Mouse (Mus musculus) regulatory T cell (primary cell): ENCODE measurements around the gene Zfp853.

Source experiments
- in situ Hi-C: fragments of 300-600 bp; cut with MboI, MseI; formaldehyde crosslinking; loops from one replicate; pipeline ENCODE4 v1.15.1; 2025; ENCODE audit warnings: high pct_unique_total_duplicates

Gene Zfp853

DNA sequence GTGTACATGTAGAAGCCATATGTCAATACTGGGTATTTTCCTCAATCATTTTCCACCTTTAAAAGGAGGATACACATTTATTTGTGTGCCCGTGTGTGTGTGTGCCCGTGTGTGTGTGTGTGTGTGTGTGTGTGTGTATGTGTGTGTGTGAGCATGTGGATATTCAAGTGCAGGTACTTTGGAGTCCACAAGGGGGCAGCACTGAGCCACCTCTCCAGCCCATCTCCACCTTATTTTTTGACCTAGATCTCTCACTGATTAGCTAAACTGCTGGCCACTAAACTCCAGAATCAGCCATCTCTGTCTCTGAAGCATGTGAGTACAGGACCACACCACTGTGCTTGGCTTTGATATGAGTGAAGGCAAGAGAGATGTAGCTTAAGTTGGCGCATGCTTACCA lies 1.4 kb upstream of the Zfp853 start:
- in situ Hi-C loops, result loop anchor here (5.0 to 10.0 kb wide), 2 partner anchors 120 to 408 kb away; no protein-coding TSS in a partner anchor

DNA sequence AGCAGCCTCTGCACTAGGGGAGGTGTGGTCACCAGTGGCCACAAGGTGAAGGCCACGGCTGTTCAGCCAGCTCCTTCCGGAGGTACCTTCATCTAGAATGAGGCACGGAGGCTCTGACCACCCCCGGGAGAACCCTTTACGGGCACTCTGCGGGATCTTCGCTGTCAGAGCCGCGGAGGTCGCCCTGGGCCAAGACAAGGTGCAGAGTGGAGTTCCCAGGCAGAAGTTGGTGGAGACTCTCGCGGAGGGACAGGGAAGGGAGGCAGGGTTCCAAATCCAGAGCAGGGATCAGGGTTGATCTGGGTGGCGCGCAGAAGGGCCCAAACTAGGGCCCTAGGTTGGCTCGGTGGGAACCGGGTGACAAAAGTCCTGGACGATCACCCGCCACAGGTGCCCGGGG lies 544 bp downstream of the Zfp853 start:
- in situ Hi-C loops, result loop anchor here (5.0 to 10.0 kb wide), 2 partner anchors 118 to 406 kb away; no protein-coding TSS in a partner anchor

DNA sequence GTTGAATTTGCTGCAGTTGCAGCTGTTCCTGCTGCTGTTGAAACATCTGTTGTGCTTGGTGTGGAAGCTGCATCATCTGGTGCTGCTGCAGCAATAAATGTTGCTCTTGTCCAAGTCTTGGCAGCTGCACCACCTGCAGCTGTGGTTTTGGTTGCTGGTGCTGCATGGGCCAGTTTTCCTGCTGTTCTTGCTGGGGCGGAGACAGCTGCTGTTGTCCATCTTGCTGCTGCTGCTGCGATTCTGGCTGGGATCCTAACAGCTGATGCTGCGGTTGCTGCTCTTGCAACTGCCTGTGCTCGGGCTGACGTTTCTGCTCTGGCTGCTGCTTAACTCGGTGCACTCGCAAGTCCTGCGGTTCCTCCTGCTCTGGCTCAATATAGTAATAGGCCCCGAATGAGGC lies 4.1 kb downstream of the Zfp853 start:
- in situ Hi-C loops, result no loop called here

DNA sequence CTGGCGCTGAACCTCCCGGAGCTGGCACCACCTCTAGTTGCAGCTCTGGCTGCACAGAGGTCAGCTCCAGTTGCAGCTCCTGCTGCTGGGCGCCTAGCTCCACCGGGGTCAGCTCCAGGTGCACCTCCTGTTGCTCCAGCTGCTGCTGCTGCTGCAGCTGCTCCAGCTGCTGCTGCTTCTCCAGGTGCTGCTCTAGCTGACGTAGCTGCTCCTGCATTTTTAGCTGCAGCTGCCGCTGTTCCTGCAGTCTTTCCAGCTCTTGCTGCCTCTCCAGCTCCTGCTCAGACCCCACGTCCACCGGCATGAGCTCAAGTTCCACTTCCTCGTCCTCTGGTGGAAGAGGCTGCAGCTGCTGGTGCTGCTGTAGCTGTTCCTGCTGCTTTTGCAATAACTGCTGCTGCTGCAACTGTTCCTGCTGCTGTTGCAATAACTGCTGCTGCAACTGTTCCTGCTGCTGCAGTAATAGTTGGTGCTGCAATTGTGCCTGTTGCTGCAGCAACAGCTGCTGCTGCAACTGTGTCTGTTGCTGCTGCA lies 5.0 kb downstream of the Zfp853 start:
- in situ Hi-C loops, result no loop called here

DNA sequence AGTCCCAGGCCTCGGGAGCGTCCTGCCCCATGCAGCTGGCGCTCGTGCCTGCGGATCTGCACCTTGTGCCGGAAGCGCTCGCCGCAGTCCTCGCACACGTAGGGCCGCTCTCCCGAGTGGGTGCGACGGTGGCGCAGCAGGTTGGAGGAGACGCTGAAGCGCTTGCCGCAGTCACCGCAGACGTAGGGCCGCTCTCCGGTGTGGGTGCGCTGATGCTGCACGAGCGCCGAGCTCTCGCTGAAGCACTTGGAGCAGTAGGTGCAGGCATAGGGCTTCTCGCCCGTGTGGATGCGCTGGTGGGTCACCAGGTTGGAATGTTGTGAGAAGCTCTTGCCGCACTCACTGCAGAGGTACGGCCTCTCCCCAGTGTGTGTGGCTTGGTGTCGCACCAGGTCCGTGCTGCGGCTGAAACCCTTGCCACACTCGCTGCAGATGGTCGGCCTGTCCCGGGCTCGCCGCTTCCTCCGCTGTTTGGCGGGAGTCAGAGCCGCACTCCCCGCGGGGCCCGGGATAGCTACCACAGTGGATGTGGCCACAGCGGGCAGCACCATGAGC lies 5.6 kb downstream of the Zfp853 start:
- in situ Hi-C loops, result no loop called here

DNA sequence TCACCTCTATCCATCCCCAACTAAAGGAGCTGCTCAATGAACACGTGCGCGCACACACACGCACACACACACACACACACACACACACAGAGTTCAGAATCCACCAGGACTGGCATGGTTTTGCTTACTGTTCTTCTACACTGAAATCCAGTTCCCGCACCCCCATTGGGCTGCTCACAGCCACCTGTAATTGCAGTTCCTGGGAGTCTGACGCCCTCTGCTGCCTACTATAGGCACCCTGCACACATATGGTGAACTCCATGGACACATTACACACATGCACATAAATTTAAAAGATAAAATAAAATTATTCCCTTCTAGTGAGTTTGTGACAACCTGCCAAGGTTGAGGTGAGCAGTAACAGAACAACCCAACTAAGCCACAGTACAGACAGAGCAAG lies 8.7 kb downstream of the Zfp853 start:
- in situ Hi-C loops, result no loop called here

DNA sequence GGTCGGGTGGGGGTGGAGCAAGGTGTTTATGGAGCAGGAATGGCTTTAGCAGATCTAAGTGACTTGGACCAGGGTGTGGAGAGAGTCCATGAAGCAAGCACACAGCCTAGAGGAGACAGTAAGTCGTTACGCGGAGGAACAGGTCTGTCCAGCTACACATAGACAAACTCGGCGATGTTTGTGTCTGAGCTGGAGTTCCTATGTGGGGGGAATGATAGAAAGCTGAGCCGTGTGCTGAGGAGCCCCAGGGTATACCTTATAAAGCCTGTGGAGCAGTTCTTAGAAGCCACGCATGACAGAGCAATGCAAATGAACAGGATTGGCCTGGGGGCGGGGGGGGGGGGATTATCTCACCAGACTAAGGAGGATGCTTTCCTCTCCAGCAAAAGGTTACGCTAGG lies 14.2 kb downstream of the Zfp853 start:
- in situ Hi-C loops, result no loop called here

DNA sequence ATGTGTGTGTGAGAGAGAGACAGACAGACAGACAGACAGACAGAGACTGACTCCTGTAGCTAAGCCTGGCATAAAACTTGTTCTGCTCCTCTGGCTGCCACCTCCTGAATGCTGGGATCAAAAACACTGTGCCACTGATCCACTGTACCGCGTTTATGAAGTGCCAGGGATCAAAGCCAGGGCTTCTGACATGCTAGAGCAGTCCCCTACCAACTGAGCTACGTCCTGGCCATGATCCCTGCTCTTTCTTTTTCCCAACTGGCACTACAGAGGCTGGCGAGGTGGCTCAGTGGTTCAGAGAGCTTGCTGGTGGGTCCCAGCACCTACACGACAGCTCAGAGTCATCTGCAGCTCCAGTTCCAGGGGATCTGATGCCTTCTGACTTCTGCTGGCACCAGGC lies 17.7 kb downstream of the Zfp853 start:
- in situ Hi-C loops, result no loop called here

DNA sequence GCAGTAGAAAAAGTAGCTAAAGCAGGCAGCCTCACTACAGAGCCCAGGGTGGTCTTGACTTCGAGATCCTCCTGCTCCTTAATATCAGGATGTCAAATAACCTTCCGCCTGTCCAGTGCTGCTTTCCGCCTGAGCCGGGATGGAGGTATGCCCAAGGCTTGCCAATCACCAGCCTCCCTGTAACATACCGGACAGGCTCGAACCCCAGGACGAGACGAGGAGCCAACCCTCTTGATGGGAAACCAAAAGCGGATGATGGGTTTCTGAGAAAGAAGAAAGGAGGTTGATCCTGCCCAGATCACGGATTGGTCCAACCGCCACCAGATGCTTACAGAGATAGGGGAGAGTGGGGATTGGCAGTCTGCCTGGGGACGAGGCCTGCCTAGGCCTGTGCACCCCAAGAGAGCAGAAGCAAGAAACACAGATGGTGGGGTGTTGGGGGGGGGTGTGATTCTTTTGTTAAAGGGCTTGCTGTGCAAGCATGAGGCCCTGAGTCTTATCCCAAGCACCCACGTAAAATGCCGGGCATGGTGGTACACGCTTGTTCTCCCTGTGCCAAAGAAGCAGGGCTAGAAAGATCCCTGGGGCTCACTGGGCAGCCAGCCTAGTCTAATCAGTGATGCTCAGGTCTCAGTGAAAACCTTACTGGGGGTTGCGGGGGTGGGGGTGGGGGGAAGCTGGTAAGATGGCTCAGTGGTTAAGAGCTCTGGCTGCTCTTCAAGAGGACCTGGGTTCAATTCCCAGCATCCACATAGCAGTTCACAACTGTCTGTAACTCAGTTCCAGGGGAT lies 20.7 kb downstream of the Zfp853 start:
- in situ Hi-C loops, result no loop called here

DNA sequence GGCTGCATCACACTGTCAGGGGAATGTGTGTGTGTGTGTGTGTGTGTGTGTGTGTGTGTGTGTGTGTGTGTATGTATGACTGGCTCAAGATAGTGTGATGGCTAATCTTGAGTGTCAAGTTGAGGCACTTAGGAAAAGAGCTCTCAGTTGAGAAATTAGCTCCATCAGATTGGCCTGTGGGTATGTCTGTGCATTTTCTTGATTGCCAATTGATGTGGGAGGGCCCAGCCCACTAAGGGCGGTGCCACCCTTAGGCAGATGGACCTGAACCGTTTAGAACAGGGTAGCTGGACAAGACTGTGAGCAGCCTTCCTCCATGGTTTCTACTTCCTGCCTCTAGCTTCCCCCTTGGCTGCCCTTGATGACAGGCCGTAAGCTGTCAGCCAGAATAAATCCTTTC lies 21.3 kb downstream of the Zfp853 start:
- in situ Hi-C loops, result no loop called here

DNA sequence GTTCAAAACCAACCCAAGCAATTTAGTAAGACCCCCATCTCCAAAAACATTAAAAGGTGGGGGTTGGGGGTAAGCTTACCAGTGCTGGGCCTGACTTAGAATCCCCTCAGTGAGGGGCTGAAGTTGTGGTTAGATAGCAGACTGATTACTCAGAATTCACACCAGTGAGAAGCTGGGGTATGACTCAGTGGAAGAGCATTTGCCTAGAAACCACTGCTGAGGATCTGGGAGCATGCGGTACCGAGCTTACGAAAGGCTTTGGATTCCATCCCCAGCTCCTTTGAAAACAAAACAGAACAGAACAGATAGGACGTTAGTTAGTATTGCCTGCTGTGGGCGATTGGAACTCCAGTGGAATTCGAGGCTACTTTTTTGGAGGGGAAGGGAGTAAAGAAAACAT lies 21.8 kb downstream of the Zfp853 start:
- in situ Hi-C loops, result no loop called here

DNA sequence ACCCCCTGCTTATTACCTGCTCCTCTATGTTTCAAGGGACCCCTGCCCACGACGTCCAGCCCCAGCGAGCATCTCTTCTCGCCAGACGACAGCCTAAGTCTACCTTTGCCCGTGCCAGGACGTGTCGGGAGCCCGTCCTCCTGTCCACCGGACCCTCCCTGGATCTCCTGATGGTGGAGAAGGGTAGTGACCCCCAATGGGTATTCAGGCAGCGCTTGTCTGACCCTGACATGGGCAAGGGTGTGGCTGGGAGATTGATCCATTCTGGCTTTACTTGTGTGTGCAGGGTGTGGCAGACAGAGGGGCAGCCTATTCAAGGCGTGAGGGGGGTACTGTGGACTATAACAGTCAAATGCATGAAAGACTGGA lies 23.3 kb downstream of the Zfp853 start:
- in situ Hi-C loops, result no loop called here

DNA sequence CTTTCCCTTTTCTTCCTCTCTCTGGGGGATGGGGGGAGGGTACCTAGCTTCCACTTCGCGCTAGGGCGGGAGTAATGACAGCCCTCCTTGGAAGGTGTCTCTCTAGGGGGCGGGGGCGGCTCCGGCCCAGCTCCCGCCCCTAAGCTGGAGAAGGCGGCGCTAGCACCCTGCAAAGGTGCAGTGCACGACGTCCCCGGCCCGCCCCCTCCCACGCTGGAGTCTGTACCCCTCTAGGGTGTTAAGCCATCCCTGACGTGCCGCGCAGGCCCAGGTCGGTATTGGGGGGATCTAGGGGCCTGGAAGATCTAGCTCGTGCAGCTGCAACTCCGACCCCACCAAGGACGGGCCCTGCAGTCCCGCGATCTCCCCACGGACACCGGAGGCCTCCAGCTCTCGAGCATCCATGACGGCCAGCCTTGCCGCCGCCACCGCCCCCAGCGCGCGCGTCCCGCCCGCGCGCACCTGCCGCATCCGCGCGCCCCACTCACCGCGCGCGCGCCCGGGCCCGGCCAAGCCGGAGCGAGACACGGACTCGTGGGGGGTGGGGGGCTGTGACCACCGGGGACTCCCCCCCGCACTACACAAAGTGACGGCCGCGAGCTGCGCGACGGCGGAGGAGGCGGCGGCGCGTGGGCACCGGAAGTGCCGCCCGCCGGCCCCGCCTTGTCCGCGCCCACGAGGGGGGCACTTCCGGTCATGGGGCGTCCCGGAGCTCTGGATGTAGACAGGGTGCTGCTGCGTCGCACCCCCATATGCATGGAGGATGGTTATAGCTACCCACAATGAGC lies 23.9 kb downstream of the Zfp853 start, which contains the start of gene Zfp316:
Zfp316 (minus strand) TSS at position 660 of the 788 bp plus-strand sequence.
- in situ Hi-C loops, result no loop called here

DNA sequence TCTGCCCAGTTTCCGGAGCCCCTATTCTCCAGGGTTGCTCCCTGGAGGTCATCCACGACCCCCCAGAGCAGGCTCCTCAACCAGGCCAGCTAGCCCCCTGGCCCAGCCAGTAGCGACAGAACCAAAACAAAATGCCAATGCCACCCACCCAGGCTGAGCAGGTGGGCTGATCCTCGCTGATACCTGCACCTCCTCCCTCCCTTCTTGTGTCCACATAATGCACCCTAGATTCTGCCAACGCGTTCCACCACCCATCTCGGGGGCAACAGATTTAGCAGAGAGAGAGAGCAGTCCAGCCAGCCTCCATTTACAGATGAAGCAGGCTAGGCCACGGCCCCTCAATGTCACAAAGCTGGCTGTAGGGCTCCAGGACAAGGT lies 24.4 kb downstream of the Zfp853 start:
- in situ Hi-C loops, result no loop called here

DNA sequence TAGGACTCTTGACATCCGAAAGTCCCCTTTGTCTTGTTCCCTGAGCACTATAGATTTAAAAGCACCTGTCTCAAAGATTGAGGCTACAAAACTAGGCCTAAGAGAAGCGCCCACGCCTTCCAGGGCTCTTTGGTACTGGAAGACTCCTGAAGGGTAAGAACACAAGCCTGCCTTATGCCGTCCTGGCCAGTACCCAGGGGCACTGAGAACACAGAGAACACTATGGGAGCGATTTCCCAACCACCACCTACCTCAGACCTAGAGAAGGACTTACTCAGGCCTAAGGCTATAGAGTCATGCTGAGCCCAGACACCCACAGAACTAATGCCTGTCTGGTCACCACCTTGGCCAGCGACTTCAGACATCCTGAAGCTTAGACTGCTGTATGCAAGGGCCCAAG lies 26.6 kb downstream of the Zfp853 start:
- in situ Hi-C loops, result no loop called here

DNA sequence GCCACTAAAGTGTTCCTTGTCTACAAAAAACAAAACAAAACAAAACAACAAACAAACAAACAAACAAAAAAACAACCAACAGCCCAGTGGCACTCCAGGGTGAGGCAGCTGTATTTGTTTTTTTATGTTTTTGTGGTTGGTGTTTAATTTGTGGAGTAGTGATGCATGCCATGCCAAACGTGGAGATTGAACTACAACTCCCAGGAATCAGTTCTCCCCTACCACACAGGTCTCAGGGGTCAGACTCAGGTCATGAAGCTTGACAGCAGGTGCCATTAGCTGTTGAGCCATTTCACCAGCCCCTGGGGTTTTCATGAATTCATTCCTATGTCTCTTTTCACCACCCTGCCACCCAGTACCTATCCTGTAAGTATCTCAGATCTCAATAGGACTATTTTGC lies 28.0 kb downstream of the Zfp853 start:
- in situ Hi-C loops, result no loop called here

DNA sequence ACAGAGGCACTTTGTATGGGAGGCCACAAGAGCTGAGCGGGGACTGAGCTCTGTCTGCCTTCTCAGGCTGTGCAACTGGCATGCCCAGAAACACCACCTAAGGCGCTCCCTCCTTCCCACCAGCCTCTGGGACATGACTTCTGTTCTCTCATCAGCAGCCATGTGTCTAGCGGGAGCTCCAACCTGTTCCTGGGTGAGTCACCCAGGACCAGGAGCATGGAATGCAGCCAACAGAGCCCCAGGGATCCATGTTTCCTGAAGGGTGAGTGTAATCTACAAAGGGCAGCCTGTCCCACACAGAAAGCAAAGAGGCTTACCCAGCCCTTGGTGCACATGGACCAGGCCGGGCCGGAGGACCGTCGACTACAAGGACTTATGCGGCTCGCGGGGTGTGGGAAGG lies 28.7 kb downstream of the Zfp853 start:
- in situ Hi-C loops, result no loop called here

DNA sequence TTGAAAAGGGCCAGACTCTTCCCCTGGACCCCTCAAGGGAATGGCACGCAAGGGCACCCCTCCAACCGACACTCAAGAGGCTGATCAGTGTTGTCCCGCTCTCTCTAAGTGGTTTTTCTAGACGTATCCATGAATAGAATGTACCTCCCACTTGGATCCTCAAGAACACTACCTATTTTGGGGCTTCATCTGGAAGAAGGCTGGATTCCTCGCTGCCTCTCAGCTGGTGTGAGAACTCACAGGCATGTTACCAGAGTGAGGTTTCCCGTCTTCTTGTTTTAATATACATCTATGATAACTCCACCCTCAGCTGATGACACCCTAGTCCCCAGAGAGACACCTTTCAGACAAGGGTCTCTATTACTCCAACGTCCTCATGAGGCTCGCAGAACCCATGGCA lies 31.8 kb downstream of the Zfp853 start:
- in situ Hi-C loops, result no loop called here

DNA sequence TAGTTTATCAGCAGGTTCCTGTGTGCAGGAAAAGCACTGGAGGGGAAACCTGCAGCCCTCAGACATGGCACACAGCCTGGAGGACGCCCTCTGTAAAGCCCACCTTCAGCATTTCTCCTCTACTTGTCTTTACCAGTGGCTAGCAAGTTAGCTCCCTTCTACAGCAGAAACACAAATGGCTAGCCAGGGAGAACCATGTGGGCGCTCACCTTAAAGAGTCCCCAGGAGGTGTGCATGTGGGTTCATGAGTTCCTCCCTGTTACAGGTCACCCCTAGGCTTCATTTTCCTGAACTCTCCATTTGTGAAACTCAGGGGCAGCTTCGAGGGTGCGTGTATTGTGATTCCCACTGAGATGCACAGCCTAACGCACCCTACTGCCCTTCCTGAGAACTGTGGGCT lies 37.6 kb downstream of the Zfp853 start:
- in situ Hi-C loops, result no loop called here

DNA sequence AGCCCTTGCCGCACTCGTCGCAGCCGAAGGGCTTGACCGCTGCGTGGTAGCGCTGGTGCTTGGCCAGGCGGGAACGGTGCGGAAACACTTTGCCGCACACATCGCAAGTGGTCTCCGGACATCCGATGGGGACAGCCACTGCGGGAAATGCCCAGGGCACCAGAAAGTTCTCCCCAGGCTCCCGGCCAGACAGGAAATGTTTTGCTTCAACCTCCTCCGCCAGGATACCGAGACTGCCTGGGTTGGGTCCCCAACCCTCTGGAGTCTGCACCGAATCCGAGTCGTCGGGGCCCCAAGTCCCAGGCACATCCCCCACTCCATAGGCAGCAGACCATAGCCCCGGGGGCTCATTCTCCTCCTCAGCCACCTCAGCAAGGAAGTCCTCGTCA lies 38.3 kb downstream of the Zfp853 start:
- in situ Hi-C loops, result no loop called here

DNA sequence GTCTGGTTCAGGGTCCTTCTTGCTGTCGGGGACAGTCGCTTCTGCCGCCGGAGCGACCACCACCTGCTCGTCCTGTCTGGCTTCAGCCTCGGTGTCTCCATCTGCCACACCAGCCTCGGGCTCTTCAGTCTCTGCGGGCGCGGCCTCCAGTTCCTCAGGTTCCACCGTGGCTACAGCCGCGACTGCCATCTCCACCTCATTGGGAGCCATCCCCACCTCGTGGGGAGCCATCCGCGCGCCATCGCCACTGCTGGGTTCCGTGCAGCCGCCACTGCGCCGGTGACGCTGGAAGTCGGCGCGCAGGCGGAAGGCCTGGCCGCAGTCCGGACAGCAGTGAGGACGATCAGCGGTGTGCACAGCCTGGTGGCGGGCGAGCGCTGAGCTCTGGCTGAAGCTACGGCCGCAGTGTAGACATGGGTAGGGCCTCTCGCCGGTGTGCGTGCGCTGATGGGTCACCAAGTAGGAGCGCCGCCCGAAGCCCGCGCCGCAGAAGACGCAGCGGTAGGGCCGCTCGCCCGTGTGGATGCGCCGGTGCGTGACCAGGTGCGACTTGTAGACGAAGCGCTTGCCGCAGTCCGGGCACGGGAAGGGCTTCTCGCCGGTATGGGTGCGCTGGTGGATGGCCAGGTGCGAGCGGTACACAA lies 38.8 kb downstream of the Zfp853 start:
- in situ Hi-C loops, result no loop called here

DNA sequence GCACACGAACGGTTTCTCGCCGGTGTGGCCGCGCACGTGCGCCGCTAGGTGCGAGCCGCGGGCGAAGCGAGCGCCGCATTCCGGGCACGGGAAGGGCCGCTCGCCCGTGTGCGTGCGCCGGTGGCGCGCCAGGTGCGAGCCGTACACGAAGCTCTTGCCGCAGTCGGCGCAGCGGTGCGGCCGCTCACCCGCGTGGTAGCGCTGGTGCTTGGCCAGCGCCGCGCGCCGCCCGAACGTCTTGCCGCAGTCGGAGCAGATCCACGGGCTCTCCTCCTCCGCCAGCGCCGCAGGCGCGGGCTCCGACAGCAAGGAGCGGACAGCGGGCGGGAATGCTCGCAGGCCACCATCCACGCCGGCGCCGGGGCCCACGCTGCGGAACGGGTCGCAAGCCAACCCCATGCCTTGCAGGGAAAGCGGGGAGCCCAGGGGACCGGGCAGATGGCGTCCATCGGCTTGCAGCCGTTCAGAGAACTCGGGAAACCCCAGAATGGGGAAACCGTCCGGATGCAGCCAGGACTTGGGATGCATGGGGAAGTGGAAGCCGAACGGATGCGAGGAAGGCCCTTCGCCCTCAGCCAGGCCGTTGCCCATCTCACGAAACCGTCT lies 39.4 kb downstream of the Zfp853 start:
- in situ Hi-C loops, result no loop called here
